Mouse (Mus musculus) macrophage (primary cell): ENCODE data around the gene Dnajc25. TPM values are rescaled to one million over a fixed set of nuclear protein-coding genes. Genes with fewer than 3 reads are reported as not detected.
A peak's percentile ranks its signal among the peaks of the same experiment; 100 is the strongest.

Source experiments
- H3K27ac ChIP-seq: fragments of 350-480 bp; formaldehyde crosslinking; 2 replicates; pipeline ENCODE4 v1.9.0; 2021
- H3K36me3 ChIP-seq: fragments of 350-480 bp; formaldehyde crosslinking; 2 replicates; pipeline ENCODE4 v1.9.0; 2021; ENCODE audit errors: inconsistent target
- H3K4me3 ChIP-seq: fragments of 350-480 bp; formaldehyde crosslinking; 2 replicates; pipeline ENCODE4 v1.9.0; 2021; ENCODE audit errors: inconsistent target
- H3K79me2 ChIP-seq: fragments of 350-480 bp; formaldehyde crosslinking; 2 replicates; pipeline ENCODE4 v1.9.0; 2021; ENCODE audit errors: inconsistent target
- WGBS: methylation state at CpG from one replicate; pipeline ENCODE4 v1.1.7; 2026; ENCODE audit warnings: inconsistent platforms; ENCODE audit not compliant: missing documents; 5-methylcytosine and 5-hydroxymethylcytosine counted together
- polyA plus RNA-seq: library from polyadenylated mRNA; stranded (reverse); fragments of 250-400 nt; gene quantifications from 3 replicates; pipeline ENCODE4 v1.2.4, GENCODE M21; 2018; ENCODE audit warnings: inconsistent platforms

Gene Dnajc25
- polyA plus RNA-seq, 1 experiment from 2014 or later = 11.2 TPM

DNA sequence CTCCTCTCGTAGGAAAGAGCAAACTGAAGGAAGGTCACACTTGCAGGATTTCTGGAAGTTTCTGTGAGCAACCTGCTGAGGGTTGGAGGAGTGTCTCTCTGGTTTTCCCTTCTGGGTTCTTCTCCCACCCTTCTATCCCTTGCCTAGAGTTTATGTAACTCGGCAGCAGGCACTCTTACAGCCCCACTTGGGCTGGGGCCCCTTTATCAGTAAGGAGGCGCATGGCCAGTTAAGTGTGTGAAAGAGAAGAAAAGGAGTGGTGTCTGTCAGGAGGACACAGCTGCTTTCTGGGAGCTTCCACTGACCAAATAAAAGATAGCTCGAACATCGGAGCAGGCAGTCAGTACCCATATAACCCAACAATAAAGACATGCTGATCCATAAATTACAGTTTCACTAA lies 2.7 kb upstream of the Dnajc25 start:
- Histone ChIP-seq H3K79me2 (no peaks in the 10 kb centered on the region), H3K27ac (no peak overlapping the region), H3K36me3 (no peaks in the 10 kb centered on the region), H3K4me3 (no peak overlapping the region)
- WGBS = 95% methylated on average over 5 of the region's 5 CpGs

DNA sequence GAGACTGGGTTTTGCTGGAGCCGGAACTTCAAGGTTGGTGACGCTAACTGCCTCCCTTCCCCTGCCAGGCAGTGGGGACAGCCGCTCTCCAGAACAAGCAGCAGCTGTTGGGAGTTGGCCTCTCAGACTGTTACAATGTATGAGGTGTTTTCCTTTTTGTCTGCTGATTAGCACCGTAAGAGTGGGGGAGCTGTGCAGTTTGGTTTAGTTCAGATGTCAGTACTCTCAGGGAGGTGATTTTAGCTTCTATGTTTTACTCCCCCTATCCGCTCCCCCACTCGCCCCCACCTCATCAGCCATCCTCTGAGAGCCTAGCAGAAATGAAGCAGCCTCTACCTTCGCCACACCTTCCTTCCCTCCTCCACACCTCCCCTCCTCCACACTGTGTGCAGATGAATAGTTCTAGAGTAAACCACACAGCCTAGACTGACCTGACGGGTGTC lies 410 bp downstream of the Dnajc25 start:
- H3K79me2 ChIP-seq = no peaks in the 10 kb centered on the region
- no peak overlapping the region for H3K27ac ChIP-seq
- H3K4me3 ChIP-seq = no peak overlapping the region
- H3K36me3 ChIP-seq = no peaks in the 10 kb centered on the region
- 89% methylated on average over 8 of the region's 8 CpGs for WGBS

DNA sequence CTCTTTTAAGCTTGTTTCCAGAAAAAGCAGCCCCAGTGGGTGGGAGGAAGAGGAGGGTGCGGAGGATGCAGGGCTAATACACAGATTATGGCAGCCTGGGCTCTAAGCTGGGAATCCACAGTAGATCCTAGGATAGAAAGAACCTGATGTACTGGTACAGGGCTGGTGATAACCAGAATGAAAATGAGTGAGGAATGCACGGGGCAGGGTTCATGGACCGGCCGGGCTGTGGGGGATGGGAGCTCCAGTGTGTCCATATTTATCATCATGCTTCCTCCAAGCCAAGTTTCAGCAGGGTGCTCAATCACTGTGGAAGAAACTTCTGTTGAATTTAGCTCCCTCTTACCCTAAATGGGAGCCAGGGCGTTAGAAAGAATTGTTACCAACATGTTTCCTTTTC lies 2.2 kb downstream of the Dnajc25 start:
- no peak overlapping the region for H3K27ac ChIP-seq
- no peaks in the 10 kb centered on the region for H3K79me2 ChIP-seq
- no peak overlapping the region for H3K4me3 ChIP-seq
- no peaks in the 10 kb centered on the region for H3K36me3 ChIP-seq
- WGBS = 75% methylated on average over 5 of the region's 5 CpGs

DNA sequence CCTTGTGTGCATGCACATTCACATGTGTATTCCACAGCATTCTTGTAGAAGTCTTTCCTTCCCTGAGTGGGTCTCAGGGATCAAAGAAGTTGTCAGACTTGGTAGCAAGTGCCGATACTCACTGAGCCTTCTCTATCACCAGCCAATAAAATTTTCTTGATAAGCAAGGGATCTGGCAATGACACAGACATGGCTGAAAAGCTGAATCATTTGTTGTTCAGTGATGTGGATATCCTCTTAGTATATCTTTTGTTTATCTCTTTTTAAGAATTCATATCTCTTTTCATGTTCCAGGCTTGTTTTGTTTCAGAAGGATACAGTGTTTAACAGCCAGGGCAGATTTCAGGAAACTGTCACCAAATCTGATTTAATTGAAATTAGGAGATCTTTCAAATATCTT lies 3.8 kb downstream of the Dnajc25 start:
- Histone ChIP-seq H3K79me2 (peaks cover 4% of the 10 kb centered on the region), H3K27ac (no peak overlapping the region), H3K4me3 (no peak overlapping the region), H3K36me3 (no peaks in the 10 kb centered on the region)
- 91% methylated on average over 1 of the region's 1 CpGs for WGBS

DNA sequence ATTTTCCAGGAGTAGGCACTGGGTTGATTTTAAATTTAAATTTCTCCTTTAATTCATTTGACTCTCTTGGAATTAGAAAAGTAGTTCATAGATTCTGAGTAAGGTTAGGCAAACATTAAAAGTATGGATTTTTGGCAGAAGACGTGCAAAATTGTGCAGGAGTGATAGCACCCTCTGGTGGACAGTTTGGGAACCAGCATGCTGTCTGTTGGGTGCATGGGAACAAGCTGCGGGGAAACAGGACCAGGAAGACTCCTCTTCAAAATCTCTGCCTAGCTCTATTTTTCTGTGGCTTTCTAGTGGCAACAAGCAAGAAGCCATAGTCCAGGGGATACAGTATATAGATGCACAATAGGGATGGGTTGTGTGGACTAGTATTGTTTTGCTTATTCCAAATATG lies 4.8 kb downstream of the Dnajc25 start:
- Histone ChIP-seq H3K4me3 (no peak overlapping the region), H3K79me2 (peaks cover 13% of the 10 kb centered on the region), H3K36me3 (no peaks in the 10 kb centered on the region), H3K27ac (no peak overlapping the region)
- WGBS = 8% methylated on average over 2 of the region's 2 CpGs

DNA sequence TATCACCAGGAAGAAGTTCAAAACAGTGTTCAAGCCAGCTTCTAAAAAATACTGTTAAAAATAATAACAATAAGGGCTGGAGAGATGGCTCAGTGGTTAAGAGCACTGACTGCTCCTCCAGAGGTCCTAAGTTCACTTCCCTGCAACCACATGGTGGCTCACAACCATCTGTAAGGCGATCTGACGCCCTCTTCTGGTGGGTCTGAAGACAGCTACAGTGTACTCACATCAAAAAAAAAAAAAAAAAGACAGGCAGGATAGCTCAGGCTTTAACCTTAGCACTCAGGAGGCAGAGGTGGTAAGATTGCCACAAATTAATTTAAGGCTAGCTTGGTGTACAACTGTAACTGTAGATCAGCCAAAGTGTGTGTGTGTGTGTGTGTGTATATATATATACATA lies 5.8 kb downstream of the Dnajc25 start:
- peaks cover 23% of the 10 kb centered on the region for H3K79me2 ChIP-seq
- H3K4me3 ChIP-seq = no peak overlapping the region
- no peak overlapping the region for H3K27ac ChIP-seq
- no peaks in the 10 kb centered on the region for H3K36me3 ChIP-seq
- WGBS = 0% methylated on average over 2 of the region's 2 CpGs

DNA sequence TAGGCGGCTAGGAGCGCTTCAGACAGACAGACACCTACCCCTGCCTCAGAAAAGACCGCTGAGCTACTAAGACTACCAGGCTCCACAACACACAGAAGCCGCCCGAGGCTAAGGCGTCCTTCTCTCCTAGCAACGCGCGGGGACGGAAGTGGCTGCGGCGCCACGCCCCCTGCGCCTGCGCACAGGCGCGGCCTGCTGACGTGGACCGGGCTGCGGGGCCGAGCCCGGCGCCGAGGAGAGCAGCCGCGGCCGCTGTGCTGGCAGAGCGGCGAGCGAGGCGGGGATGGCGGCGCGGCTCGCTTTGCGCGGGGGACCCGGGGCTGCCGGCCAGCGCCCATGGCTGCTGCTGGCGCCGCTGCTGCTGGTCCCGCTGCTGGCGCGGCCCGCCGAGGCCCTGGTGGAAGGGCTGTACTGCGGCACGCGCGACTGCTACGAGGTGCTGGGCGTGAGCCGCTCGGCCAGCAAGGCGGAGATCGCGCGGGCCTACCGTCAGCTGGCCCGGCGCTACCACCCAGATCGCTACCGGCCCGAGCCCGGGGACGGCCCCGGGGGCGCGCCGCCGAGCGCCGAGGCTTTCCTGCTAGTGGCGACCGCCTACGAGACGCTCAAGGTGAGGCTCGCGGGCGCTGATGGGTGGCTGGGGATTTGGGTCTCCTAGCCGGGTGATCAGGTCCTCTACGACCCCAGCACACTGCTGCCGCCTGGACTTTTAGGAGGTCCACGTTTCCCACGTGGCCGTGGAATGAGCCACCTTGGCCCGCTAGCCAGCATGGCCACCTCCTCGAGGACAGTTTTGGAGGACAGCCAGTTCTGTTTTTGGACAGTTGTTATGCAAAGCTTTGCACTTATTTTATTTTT lies 8.3 kb downstream of the Dnajc25 start, which contains the start of gene Gm20503:
TSS of gene Gm20503 (plus strand) at position 263 of the 858 bp plus-strand sequence.
- no peaks in the 10 kb centered on the region for H3K36me3 ChIP-seq
- peak within 1 kb of the TSS; percentile 49 for H3K4me3 ChIP-seq
- H3K27ac ChIP-seq = no peak within 1 kb of the TSS
- H3K79me2 ChIP-seq = peaks cover 48% of the 10 kb centered on the region
- WGBS = under 1% methylated on average over 89 of the region's 89 CpGs

DNA sequence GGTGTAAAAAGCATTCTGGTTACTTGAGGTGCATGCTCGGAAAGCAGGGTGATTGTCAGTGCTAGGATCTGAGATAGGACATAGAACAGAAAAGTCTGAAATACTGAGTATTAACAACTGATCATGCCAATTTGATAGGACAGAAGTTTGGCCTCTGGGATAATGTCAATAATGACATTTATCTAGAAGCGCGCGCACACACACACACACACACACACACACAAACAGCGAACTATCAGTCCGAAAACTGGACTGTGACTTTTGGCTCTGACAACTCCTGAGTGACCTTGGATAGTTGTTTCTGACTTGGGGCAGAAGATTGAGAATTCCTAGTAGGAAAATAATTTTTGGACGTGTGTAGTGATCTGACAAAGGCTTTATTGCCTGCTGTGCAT lies 8.9 kb downstream of the Dnajc25 start:
- peak overlapping the region; percentile 49 for H3K4me3 ChIP-seq
- H3K36me3 ChIP-seq = no peaks in the 10 kb centered on the region
- 52% methylated on average over 7 of the region's 7 CpGs for WGBS
- no peak overlapping the region for H3K27ac ChIP-seq
- H3K79me2 ChIP-seq = peaks cover 54% of the 10 kb centered on the region

DNA sequence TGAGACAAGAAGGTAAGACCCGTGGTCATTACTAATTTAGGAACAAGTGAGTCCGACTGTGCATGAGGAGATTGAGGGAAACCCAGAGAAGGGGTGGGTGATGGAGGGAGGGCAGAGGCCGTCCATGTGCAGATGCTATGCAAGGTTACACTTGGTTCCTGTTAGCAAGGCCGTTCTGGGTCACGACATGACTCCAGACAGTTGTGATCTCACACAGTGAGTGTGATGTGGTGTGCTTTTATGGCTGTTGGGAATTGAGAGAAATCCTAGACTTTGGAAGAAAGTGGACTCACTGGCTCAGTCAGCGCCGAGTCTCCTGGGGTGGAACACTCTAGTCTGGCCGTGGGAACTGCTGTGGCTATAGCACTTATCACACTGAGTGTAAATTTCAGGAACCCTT lies 11.3 kb downstream of the Dnajc25 start:
- Histone ChIP-seq H3K4me3 (no peak overlapping the region), H3K79me2 (peaks cover 77% of the 10 kb centered on the region), H3K27ac (no peak overlapping the region), H3K36me3 (no peaks in the 10 kb centered on the region)
- 65% methylated on average over 8 of the region's 8 CpGs for WGBS

DNA sequence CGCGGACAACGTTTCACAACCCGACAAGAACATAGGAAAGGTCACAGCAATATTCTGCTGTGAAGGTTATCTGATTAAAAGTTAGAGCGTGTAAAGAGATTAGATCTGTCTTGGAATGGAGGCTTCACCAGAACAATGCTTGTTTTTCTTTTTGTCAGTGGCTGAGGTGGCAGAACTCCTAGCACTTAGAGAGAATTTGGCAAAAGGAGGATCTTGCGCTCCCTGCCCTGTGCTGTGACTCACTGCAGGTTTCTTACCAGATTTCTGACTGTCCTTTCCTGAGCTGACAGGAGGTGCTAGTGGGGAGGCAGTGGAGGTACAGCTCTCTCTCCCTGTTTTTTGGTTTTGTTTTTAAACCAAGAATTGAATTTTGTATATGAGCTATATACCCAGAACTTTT lies 12.2 kb downstream of the Dnajc25 start:
- no peak overlapping the region for H3K4me3 ChIP-seq
- 71% methylated on average over 6 of the region's 6 CpGs for WGBS
- peaks cover 86% of the 10 kb centered on the region for H3K79me2 ChIP-seq
- no peak overlapping the region for H3K27ac ChIP-seq
- no peaks in the 10 kb centered on the region for H3K36me3 ChIP-seq

DNA sequence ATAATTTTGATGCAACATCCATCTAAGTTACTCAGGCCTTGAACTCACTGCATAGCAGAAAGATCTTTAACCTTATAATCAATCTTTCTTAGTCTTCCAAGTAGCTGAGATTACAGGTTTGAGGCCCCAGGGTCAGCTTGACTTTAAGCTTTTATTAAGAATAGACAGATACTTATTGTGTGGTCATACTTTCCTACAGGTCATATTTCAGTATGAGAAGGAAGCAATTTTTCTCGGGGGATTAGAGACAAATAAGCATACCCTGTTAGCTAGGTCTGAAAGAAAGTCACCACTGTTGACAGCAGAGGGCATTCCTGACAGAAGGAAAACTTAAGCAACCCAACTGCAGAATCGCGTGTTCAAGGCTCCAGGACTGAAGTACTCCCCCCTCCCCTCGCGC lies 13.1 kb downstream of the Dnajc25 start:
- Histone ChIP-seq H3K36me3 (no peaks in the 10 kb centered on the region), H3K79me2 (peaks cover 95% of the 10 kb centered on the region), H3K27ac (no peak overlapping the region), H3K4me3 (no peak overlapping the region)
- 86% methylated on average over 5 of the region's 5 CpGs for WGBS

DNA sequence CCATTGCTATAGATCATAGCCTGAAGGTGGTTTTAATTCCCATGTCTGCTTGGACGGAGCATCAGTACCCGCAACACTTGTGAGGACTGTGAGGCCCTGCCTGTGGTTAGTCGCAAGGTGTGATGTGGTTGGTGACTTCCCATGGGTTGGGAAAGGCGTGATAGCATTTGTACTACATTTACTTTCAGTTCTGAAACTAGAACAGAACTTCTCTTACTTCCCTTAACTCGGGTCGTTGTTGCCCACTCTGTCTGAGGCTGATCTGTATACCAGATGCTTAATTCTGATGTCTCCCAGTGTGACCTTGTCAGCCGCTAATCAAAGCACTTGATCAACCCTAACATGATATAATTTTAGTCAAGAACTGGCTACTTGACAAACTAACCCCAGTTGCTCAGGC lies 14.3 kb downstream of the Dnajc25 start:
- Histone ChIP-seq H3K27ac (no peak overlapping the region), H3K36me3 (no peaks in the 10 kb centered on the region), H3K4me3 (no peak overlapping the region), H3K79me2 (peaks cover 97% of the 10 kb centered on the region)
- 19% methylated on average over 7 of the region's 7 CpGs for WGBS

DNA sequence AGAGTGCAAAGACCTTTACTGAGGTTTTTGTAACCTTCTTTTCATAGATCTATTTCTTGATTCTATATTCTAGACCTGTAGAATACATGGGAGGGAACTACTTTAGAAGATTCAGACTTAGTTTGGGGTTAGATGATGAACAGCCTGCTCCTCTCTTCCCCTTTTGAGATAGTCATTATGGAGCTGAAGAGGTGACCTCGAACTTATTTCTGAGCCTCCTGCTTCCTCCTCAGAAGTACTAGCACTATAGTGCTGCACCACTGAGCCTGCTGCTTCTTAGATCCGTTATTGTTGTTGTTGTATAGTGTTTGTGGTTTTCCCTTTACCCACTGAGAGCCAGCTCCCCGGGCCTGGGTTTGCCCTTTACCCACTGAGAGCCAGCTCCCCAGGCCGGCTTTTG lies 14.8 kb downstream of the Dnajc25 start:
- Histone ChIP-seq H3K4me3 (no peak overlapping the region), H3K27ac (no peak overlapping the region), H3K36me3 (no peaks in the 10 kb centered on the region), H3K79me2 (peaks cover 94% of the 10 kb centered on the region)
- WGBS = 14% methylated on average over 4 of the region's 4 CpGs

DNA sequence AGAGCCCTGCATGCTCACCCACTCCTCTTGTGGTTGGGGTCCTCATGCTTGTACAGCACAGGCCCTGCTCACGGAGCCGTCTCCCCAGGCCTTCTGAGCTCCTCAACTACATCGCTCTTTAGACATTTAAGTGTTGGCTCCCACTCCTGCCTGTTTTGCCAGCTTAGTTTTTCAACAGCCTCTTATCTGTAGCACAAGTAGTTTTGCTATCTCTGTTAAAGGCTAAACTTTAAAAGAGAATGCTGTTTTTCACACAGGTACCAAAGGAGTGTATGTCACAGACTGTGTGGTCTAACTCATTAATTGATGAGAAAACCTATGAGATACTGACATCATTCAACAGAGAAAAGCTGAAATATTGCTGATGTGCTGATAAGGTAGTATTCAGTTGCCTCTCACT lies 16.6 kb downstream of the Dnajc25 start:
- no peaks in the 10 kb centered on the region for H3K36me3 ChIP-seq
- 97% methylated on average over 3 of the region's 3 CpGs for WGBS
- no peak overlapping the region for H3K4me3 ChIP-seq
- no peak overlapping the region for H3K27ac ChIP-seq
- H3K79me2 ChIP-seq = peaks cover 77% of the 10 kb centered on the region

DNA sequence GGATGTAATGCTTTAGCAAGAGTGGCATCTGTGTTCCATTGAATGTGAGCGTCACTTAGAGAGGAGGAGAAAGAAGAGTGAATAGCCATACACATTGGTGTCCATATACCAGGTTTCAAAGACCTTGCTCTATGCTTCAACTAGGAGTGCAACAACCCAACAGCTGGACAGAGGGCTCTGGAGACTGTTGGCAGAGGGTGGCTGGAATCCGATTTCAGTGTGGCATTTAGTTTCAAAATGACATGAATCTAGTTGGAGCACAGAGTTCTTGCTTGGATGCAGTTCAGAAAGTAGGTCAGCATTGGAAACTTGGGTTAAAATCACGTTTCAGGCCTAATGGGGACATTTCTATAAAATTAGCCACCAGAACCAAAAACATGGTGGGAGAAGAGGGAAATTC lies 20.3 kb downstream of the Dnajc25 start:
- peaks cover 14% of the 10 kb centered on the region; the same call in 1 of the 2 replicates for H3K36me3 ChIP-seq
- no peak overlapping the region for H3K27ac ChIP-seq
- H3K79me2 ChIP-seq = peaks cover 40% of the 10 kb centered on the region
- H3K4me3 ChIP-seq = no peak overlapping the region
- WGBS = 97% methylated on average over 3 of the region's 3 CpGs
